Mouse (Mus musculus) ES-Bruce4 (cell line): ENCODE measurements around the gene Dcaf10.

Source experiments
- CTCF ChIP-seq: IDR thresholded peaks from one replicate; pipeline ENCODE4 v1.8.1; 2011; ENCODE audit warnings: low read depth, low read length
- POLR2A ChIP-seq: IDR thresholded peaks from one replicate; pipeline ENCODE4 v1.8.1; 2011; ENCODE audit warnings: low read length; ENCODE audit not compliant: insufficient read depth

GRCm38 (mm10) chr4:45416314-45416713, 74.4 kb downstream of the Dcaf10 start:
- TF ChIP-seq POLR2A (no peak), CTCF (no peak)
